ENCODE assay signal across 16 mouse cellular contexts in genomic region chr2:18710356-18710755, GRCm38 (mm10). TPM values are rescaled to one million over a fixed set of nuclear protein-coding genes. Genes with fewer than 3 reads are reported as not detected.
DNase-seq lines count a peak whose midpoint lies in the region; ATAC-seq lines count a peak whose summit lies in the region.
"Had no signal": no experiment of that assay in that cellular context is flagged by ENCODE, and none has a peak within 500 bp of the region (broad histone marks: within the 10 kb centered on the region; RNA-seq: fewer than 3 reads in every experiment).

No protein-coding gene starts in this region.

- 0 out of 4 replicates have a peak, but pooled peaks have one; percentile 37 to 45 for ATAC-seq in hematopoietic stem cell, adult 5-6 weeks (replicated peaks in 1 of 2; ENCODE audit: insufficient read depth in 1 of 2, low FRiP score in 2 of 2, low TSS enrichment in 1 of 2, low read depth in 1 of 2, poor library complexity in 2 of 2, severe bottlenecking in 2 of 2)
- ATAC-seq: forebrain, embryonic 14.5 days; hindbrain, postnatal 0 days had no signal

- DNase-seq in layer of hippocampus, adult 9-11 months = peak; percentile 19
- no peak for DNase-seq in layer of hippocampus, postnatal 10 days (ENCODE audit: low spot score in 2 of 2)
- peak; percentile 58 for DNase-seq in 3T3-L1 (ENCODE audit: low read depth, low spot score)
- peak; percentile 30 for DNase-seq in NIH3T3 (ENCODE audit: low read depth)
- no peak for DNase-seq in spleen, postnatal 14 days (ENCODE audit: low spot score in 2 of 2)
- DNase-seq: adrenal gland, adult 2 months; adrenal gland, postnatal 25 days; cerebellum, adult 2 months; cerebellum, postnatal 10 days; gastrocnemius, postnatal 10 days; heart, postnatal 10 days; heart, postnatal 4 days had no signal

RNA-seq across cellular contexts. Expression of gene Spag6, which starts 16.5 kb away (rescaled TPM):
- 1 to 10 TPM in 1 of 2 experiments, under 1 TPM in 1; 0.91 to 1.6 TPM for total RNA-seq in layer of hippocampus, postnatal 10 days (2021)
- not detected in 2 replicates for total RNA-seq in hematopoietic stem cell, adult 5-6 weeks (2017)
- total RNA-seq: ES-E14; hindbrain, postnatal 0 days had no signal

RNA-seq across cellular contexts. Expression of gene Bmi1, which starts 33.5 kb away (rescaled TPM):
- total RNA-seq in layer of hippocampus, postnatal 10 days (2021) = 10 to 100 TPM; 34.0 to 48.4 TPM
- 53.8 and 66.8 TPM in 2 replicates for total RNA-seq in hematopoietic stem cell, adult 5-6 weeks (2017)

RNA-seq across cellular contexts. Expression of gene Commd3, which starts 38.2 kb away (rescaled TPM):
- total RNA-seq in layer of hippocampus, postnatal 10 days (2021) = 100 to 1,000 TPM; 120 to 128 TPM
- 188 and 197 TPM in 2 replicates for total RNA-seq in hematopoietic stem cell, adult 5-6 weeks (2017)

Comparison
In these comparisons a context has a peak if more than half of its experiments do, and no peak if none do; other contexts are left out.
1. DNase-seq: peak in layer of hippocampus, adult 9-11 months (single experiment), 3T3-L1 (single experiment) and NIH3T3 (single experiment); none in layer of hippocampus, postnatal 10 days (0 of 2) and spleen, postnatal 14 days (0 of 2).